Mouse (Mus musculus) kidney, embryonic 14.5 days (tissue): ENCODE data around the gene Kcnd3. TPM values are rescaled to one million over a fixed set of nuclear protein-coding genes. Genes with fewer than 3 reads are reported as not detected.
A peak's percentile ranks its signal among the peaks of the same experiment; 100 is the strongest.

Experiments
- ATAC-seq: fragments of 200-750 bp; cut with Nextera tagmentation; 2 replicates; pipeline ENCODE4 v1.8.0; 2017; ENCODE audit warnings: moderate number of reproducible peaks, mild to moderate bottlenecking, moderate TSS enrichment, moderate library complexity; ENCODE audit not compliant: low FRiP score, low TSS enrichment
- H3K27ac ChIP-seq: fragments of 300-500 bp; sonication (generic); 2 replicates; pipeline ENCODE4 v1.5.1; 2014; ENCODE audit warnings: low read depth, mild to moderate bottlenecking, low read length, moderate library complexity, mixed read lengths
- H3K27me3 ChIP-seq: fragments of 300-500 bp; sonication (generic); 2 replicates; pipeline ENCODE4 v1.6.1; 2014; ENCODE audit warnings: mild to moderate bottlenecking, low read length; ENCODE audit not compliant: control insufficient read depth, insufficient read depth
- H3K36me3 ChIP-seq: fragments of 300-500 bp; sonication (generic); 2 replicates; pipeline ENCODE4 v1.6.1; 2014; ENCODE audit warnings: low read length, mixed read lengths; ENCODE audit not compliant: control insufficient read depth, insufficient read depth
- H3K4me1 ChIP-seq: fragments of 300-500 bp; sonication (generic); 2 replicates; pipeline ENCODE4 v1.6.1; 2014; ENCODE audit warnings: low read length, mixed read lengths; ENCODE audit not compliant: control insufficient read depth, insufficient read depth
- H3K4me2 ChIP-seq: fragments of 300-500 bp; sonication (generic); replicated peaks from 2 replicates; pipeline ENCODE4 v1.6.1; 2014; ENCODE audit warnings: low read depth, mild to moderate bottlenecking, low read length
- H3K4me3 ChIP-seq: fragments of 300-500 bp; sonication (generic); 2 replicates; pipeline ENCODE4 v1.5.1; 2014; ENCODE audit warnings: mild to moderate bottlenecking, low read length
- H3K9ac ChIP-seq: fragments of 300-500 bp; sonication (generic); 2 replicates; pipeline ENCODE4 v1.6.1; 2014; ENCODE audit warnings: low read depth, mild to moderate bottlenecking, low read length, moderate library complexity
- H3K9me3 ChIP-seq: fragments of 300-500 bp; sonication (generic); 2 replicates; pipeline ENCODE4 v1.6.1; 2016; ENCODE audit warnings: low read length; ENCODE audit not compliant: control insufficient read depth
- WGBS: fragments of 180-500 bp; shearing (Covaris S2); extraction: QIAGEN DNeasy Blood & Tissue Kit; methylation state at CpG from one replicate; pipeline ENCODE4 v1.1.7; 2014; 5-methylcytosine and 5-hydroxymethylcytosine counted together
- polyA plus RNA-seq: library from polyadenylated mRNA; unstranded; fragments of >200 nt; fragmentation: Nextera tagmentation; extraction: Ambion mirVana; gene quantifications from 2 replicates; pipeline ENCODE4 v1.2.1, GENCODE M21; 2014

Gene Kcnd3
- polyA plus RNA-seq, 1 experiment from 2014 or later, result 2.8 TPM

DNA sequence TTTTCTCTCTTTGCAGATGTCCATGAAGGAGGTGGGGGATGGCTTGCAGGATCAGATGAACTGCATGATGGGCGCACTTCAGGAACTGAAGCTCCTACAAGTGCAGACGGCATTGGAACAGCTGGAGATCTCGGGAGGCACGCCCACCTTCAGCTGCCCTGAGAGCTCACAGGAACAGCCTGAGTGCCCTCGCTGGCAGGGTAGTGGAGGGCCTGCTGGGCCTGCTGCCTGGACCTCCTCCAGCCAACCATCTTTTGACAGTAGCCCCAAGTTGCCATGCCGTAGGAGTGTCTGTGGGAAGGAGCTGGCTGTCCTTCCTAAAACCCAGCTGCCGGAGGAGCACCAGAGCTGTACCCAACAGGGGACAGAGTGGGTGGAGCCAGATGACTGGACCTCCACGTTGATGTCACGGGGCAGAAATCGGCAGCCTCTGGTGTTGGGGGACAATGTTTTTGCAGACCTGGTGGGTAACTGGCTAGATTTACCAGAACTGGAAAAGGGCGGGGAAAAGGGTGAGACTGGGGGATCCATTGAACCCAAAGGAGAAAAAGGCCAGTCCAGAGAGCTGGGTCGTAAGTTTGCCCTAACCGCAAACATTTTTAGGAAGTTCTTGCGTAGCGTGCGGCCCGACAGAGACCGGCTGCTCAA, 264.3 kb downstream of the Kcnd3 start:
- Histone ChIP-seq H3K9me3 (no peaks in the 10 kb centered on the region), H3K4me1 (peaks cover 17% of the 10 kb centered on the region; the same call in 1 of the 2 replicates), H3K27ac (no peak overlapping the region), H3K9ac (no peak overlapping the region), H3K4me2 (no peak overlapping the region), H3K4me3 (no peak overlapping the region), H3K36me3 (no peaks in the 10 kb centered on the region), H3K27me3 (no peaks in the 10 kb centered on the region)
- WGBS, result 62% methylated on average over 18 of the region's 18 CpGs
- ATAC-seq, result no peak

GRCm38 (mm10) chr3:105717856-105718555, 265.9 kb downstream of the Kcnd3 start:
- no peak overlapping the region for H3K27ac ChIP-seq
- peak; percentile 68 for ATAC-seq
- H3K9ac ChIP-seq, result no peak overlapping the region
- no peak overlapping the region for H3K4me3 ChIP-seq
- H3K4me1 ChIP-seq, result peaks cover 17% of the 10 kb centered on the region; the same call in 1 of the 2 replicates
- WGBS, result 47% methylated on average over 11 of the region's 11 CpGs
- no peaks in the 10 kb centered on the region for H3K27me3 ChIP-seq
- no peak overlapping the region for H3K4me2 ChIP-seq
- no peaks in the 10 kb centered on the region for H3K36me3 ChIP-seq
- no peaks in the 10 kb centered on the region for H3K9me3 ChIP-seq

- no peak for ATAC-seq
- H3K27ac ChIP-seq, result no peak overlapping the region
Observed at GRCm38 (mm10) chr3:105718746-105719145, 266.6 kb downstream of the Kcnd3 start.

DNA sequence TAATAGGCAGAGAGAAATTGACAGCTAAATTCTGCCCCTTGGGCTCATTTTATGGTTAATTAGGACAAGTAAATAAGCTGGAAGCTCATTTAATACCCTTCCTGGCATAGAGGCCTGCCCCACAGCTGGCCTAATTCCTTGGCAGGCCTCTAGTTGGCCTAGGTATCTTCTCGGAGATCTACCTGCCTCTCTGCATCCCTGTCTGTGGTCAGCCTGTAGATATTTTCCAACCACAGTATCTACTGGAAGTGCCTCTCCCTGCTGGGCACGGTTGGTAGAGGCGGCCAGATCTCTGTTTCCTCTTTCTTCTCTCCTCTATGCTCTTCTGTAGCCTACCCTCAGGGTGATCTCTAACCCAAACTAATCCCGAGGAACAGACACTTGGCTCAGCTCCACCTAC, 267.8 kb downstream of the Kcnd3 start:
- 79% methylated on average over 4 of the region's 4 CpGs for WGBS
- Histone ChIP-seq H3K27me3 (no peaks in the 10 kb centered on the region), H3K36me3 (no peaks in the 10 kb centered on the region; the same call in 1 of the 2 replicates), H3K4me2 (no peak overlapping the region), H3K4me3 (no peak overlapping the region), H3K4me1 (peaks cover 11% of the 10 kb centered on the region; the same call in 1 of the 2 replicates), H3K9ac (no peak overlapping the region), H3K9me3 (no peaks in the 10 kb centered on the region), H3K27ac (no peak overlapping the region)
- ATAC-seq, result no peak

More at GRCm38 (mm10) chr3:105718746-105719145, 266.6 kb downstream of the Kcnd3 start:
- Histone ChIP-seq H3K4me1 (peaks cover 17% of the 10 kb centered on the region; the same call in 1 of the 2 replicates), H3K4me3 (no peak overlapping the region), H3K4me2 (no peak overlapping the region), H3K27me3 (no peaks in the 10 kb centered on the region), H3K36me3 (no peaks in the 10 kb centered on the region), H3K9ac (no peak overlapping the region), H3K9me3 (no peaks in the 10 kb centered on the region)
- 37% methylated on average over 4 of the region's 4 CpGs for WGBS

- no peaks in the 10 kb centered on the region for H3K27me3 ChIP-seq
- H3K4me2 ChIP-seq, result no peak overlapping the region
- WGBS, result 71% methylated on average over 4 of the region's 4 CpGs
- no peak overlapping the region for H3K27ac ChIP-seq
- H3K4me3 ChIP-seq, result no peak overlapping the region
- H3K9ac ChIP-seq, result no peak overlapping the region
- ATAC-seq, result no peak
- no peaks in the 10 kb centered on the region; the same call in 1 of the 2 replicates for H3K36me3 ChIP-seq
- H3K9me3 ChIP-seq, result no peaks in the 10 kb centered on the region
- peaks cover 11% of the 10 kb centered on the region; the same call in 1 of the 2 replicates for H3K4me1 ChIP-seq
Observed at GRCm38 (mm10) chr3:105720514-105720913, 268.4 kb downstream of the Kcnd3 start.

DNA sequence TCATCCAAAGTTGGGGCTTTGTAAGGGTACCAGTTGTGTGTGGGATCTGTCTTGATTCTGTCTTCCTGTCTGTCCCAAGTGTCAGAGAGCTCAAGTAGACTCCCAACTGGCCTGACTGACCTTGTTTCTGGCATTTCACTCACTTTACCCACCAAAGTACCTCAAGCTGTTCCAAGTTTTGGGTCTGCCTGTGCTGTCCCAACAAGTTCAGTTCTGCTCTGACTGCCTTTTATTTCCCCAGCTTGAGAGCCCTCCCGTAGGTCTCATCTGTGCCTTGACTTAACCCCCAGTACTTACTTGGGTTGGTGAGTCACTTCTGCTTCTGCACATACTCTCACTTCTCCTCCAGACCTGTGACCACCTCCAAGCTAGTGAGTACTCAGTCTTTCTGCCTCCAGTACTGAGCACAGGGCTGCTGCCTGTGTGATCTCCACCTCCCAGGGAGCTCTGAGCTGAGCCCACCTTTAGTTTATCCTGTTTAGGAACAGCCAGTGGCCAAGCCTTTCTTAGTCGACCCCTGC, 269.6 kb downstream of the Kcnd3 start:
- Histone ChIP-seq H3K27ac (no peak overlapping the region), H3K4me3 (no peak overlapping the region), H3K4me2 (no peak overlapping the region), H3K9me3 (no peaks in the 10 kb centered on the region), H3K9ac (no peak overlapping the region), H3K4me1 (peaks cover 11% of the 10 kb centered on the region; the same call in 1 of the 2 replicates), H3K27me3 (no peaks in the 10 kb centered on the region), H3K36me3 (no peaks in the 10 kb centered on the region; the same call in 1 of the 2 replicates)
- WGBS, result 83% methylated on average over 2 of the region's 2 CpGs
- no peak for ATAC-seq

- Histone ChIP-seq H3K4me2 (no peak overlapping the region), H3K9ac (no peak overlapping the region), H3K4me1 (peaks cover 11% of the 10 kb centered on the region; the same call in 1 of the 2 replicates), H3K27me3 (no peaks in the 10 kb centered on the region), H3K9me3 (no peaks in the 10 kb centered on the region), H3K27ac (no peak overlapping the region), H3K36me3 (no peaks in the 10 kb centered on the region; the same call in 1 of the 2 replicates), H3K4me3 (no peak overlapping the region)
- 82% methylated on average over 3 of the region's 3 CpGs for WGBS
- ATAC-seq, result no peak
Observed at GRCm38 (mm10) chr3:105722510-105722909, 270.4 kb downstream of the Kcnd3 start.
